Mouse (Mus musculus) neural tube, embryonic 14.5 days (tissue): ENCODE measurements around the gene Tanc1. TPM values are rescaled to one million over a fixed set of nuclear protein-coding genes. Genes with fewer than 3 reads are reported as not detected.
"Not testable (repeated sequence)": the region's sequence is repeated elsewhere in the genome, so short reads cannot be mapped to it uniquely, and the experiment has no call there.

Experiments used
- ATAC-seq: fragments of 200-750 bp; cut with Nextera tagmentation; 2 replicates; pipeline ENCODE4 v1.8.0; 2017; ENCODE audit warnings: low read depth, mild to moderate bottlenecking, moderate TSS enrichment, moderate library complexity
- H3K27ac ChIP-seq: fragments of 300-500 bp; sonication (generic); 2 replicates; pipeline ENCODE4 v1.5.1; 2014; ENCODE audit warnings: low read depth, mild to moderate bottlenecking, control low read depth, low read length, moderate library complexity, mixed read lengths
- H3K27me3 ChIP-seq: fragments of 300-500 bp; sonication (generic); 2 replicates; pipeline ENCODE4 v1.6.1; 2014; ENCODE audit warnings: low read length; ENCODE audit not compliant: control insufficient read depth, insufficient read depth
- H3K36me3 ChIP-seq: fragments of 300-500 bp; sonication (generic); 2 replicates; pipeline ENCODE4 v1.6.1; 2014; ENCODE audit warnings: low read length, mixed read lengths; ENCODE audit not compliant: control insufficient read depth, insufficient read depth
- H3K4me1 ChIP-seq: fragments of 300-500 bp; sonication (generic); 2 replicates; pipeline ENCODE4 v1.6.1; 2014; ENCODE audit warnings: low read length; ENCODE audit not compliant: control insufficient read depth, insufficient read depth
- H3K4me2 ChIP-seq: fragments of 300-500 bp; sonication (generic); 2 replicates; pipeline ENCODE4 v1.6.1; 2014; ENCODE audit warnings: mild to moderate bottlenecking, low read depth, low read length, control low read depth
- H3K4me3 ChIP-seq: fragments of 300-500 bp; sonication (generic); 2 replicates; pipeline ENCODE4 v1.5.1; 2014; ENCODE audit warnings: low read depth, low read length, control low read depth, mixed read lengths
- H3K9ac ChIP-seq: fragments of 300-500 bp; sonication (generic); replicated peaks from 2 replicates; pipeline ENCODE4 v1.6.1; 2014; ENCODE audit warnings: low read depth, mild to moderate bottlenecking, control low read depth, low read length, mixed read lengths
- H3K9me3 ChIP-seq: fragments of 300-500 bp; sonication (generic); 2 replicates; pipeline ENCODE4 v1.6.1; 2016; ENCODE audit warnings: low read length; ENCODE audit not compliant: control insufficient read depth
- WGBS: fragments of 180-500 bp; shearing (Covaris S2); extraction: QIAGEN DNeasy Blood & Tissue Kit; methylation state at CpG from one replicate; pipeline ENCODE4 v1.1.7; 2014; 5-methylcytosine and 5-hydroxymethylcytosine counted together
- polyA plus RNA-seq: library from polyadenylated mRNA; unstranded; fragments of >200 nt; fragmentation: Nextera tagmentation; extraction: Ambion mirVana; gene quantifications from 2 replicates; pipeline ENCODE4 v1.2.1, GENCODE M21; 2014

The Tanc1 gene
- polyA plus RNA-seq: 5.2 and 7.2 TPM in 2 replicates

GRCm38 (mm10) chr2:59611831-59612732 is at the start of gene Tanc1:
Gene Tanc1 (plus strand): TSS chr2:59612042.
- Histone ChIP-seq H3K4me1 (peaks cover 17% of the 10 kb centered on the region), H3K27me3 (no peaks in the 10 kb centered on the region; the same call in 1 of the 2 replicates), H3K9me3 (no peaks in the 10 kb centered on the region), H3K27ac (peak within 1 kb of the TSS; percentile 56; the same call in 1 of the 2 replicates), H3K4me3 (peak within 1 kb of the TSS; percentile 79), H3K9ac (peak within 1 kb of the TSS; percentile 73), H3K36me3 (no peaks in the 10 kb centered on the region), H3K4me2 (peak within 1 kb of the TSS; percentile 99)
- WGBS: under 1% methylated on average over 89 of the region's 99 CpGs
- ATAC-seq: peak; percentile 90

GRCm38 (mm10) chr2:59562215-59562614 is 49.6 kb upstream of the Tanc1 start:
- H3K27ac ChIP-seq: no peak overlapping the region
- H3K27me3 ChIP-seq: no peaks in the 10 kb centered on the region
- no peak overlapping the region for H3K4me3 ChIP-seq
- WGBS: 32% methylated on average over 4 of the region's 4 CpGs
- no peak overlapping the region for H3K9ac ChIP-seq
- ATAC-seq: 0 out of 2 replicates have a peak, but pooled peaks have one; percentile 31
- peaks cover 2% of the 10 kb centered on the region; the same call in 1 of the 2 replicates for H3K4me1 ChIP-seq
- no peak overlapping the region for H3K4me2 ChIP-seq
- no peaks in the 10 kb centered on the region for H3K36me3 ChIP-seq
- no peaks in the 10 kb centered on the region for H3K9me3 ChIP-seq

GRCm38 (mm10) chr2:59562696-59563095 is 49.1 kb upstream of the Tanc1 start:
- H3K4me2 ChIP-seq: no peak overlapping the region
- WGBS: 3% methylated on average over 5 of the region's 5 CpGs

GRCm38 (mm10) chr2:59564029-59564611 is 47.7 kb upstream of the Tanc1 start:
- H3K4me2 ChIP-seq, H3K4me1 ChIP-seq, H3K27ac ChIP-seq, H3K27me3 ChIP-seq, H3K36me3 ChIP-seq, H3K4me3 ChIP-seq, H3K9ac ChIP-seq, H3K9me3 ChIP-seq: not testable (repeated sequence)
- 92% methylated on average over 3 of the region's 10 CpGs for WGBS
- peak; percentile 45; the same call in 1 of the 2 replicates for ATAC-seq

More at GRCm38 (mm10) chr2:59562696-59563095, 49.1 kb upstream of the Tanc1 start:
- Histone ChIP-seq H3K36me3 (no peaks in the 10 kb centered on the region), H3K27ac (no peak overlapping the region), H3K9me3 (no peaks in the 10 kb centered on the region), H3K9ac (no peak overlapping the region), H3K4me1 (peaks cover 2% of the 10 kb centered on the region; the same call in 1 of the 2 replicates), H3K27me3 (no peaks in the 10 kb centered on the region), H3K4me3 (no peak overlapping the region)
- ATAC-seq: peak; percentile 92; the same call in 1 of the 2 replicates

GRCm38 (mm10) chr2:59564947-59565346 is 46.9 kb upstream of the Tanc1 start:
- peaks cover 2% of the 10 kb centered on the region; the same call in 1 of the 2 replicates for H3K4me1 ChIP-seq
- no peak overlapping the region for H3K4me2 ChIP-seq
- ATAC-seq: no peak
- no peak overlapping the region for H3K9ac ChIP-seq
- H3K4me3 ChIP-seq: no peak overlapping the region
- H3K36me3 ChIP-seq: no peaks in the 10 kb centered on the region
- no peaks in the 10 kb centered on the region for H3K27me3 ChIP-seq
- WGBS: 89% methylated on average over 4 of the region's 4 CpGs
- no peak overlapping the region for H3K27ac ChIP-seq
- no peaks in the 10 kb centered on the region; the same call in 1 of the 2 replicates for H3K9me3 ChIP-seq

- Histone ChIP-seq H3K9me3 (no peaks in the 10 kb centered on the region), H3K4me2 (no peak overlapping the region), H3K9ac (no peak overlapping the region), H3K27ac (no peak overlapping the region), H3K27me3 (no peaks in the 10 kb centered on the region), H3K4me3 (no peak overlapping the region), H3K36me3 (no peaks in the 10 kb centered on the region), H3K4me1 (no peaks in the 10 kb centered on the region)
- ATAC-seq: no peak
- 46% methylated on average over 7 of the region's 7 CpGs for WGBS
Observed at GRCm38 (mm10) chr2:59580939-59581338, 30.9 kb upstream of the Tanc1 start.

- H3K9me3 ChIP-seq: no peaks in the 10 kb centered on the region
- no peaks in the 10 kb centered on the region for H3K27me3 ChIP-seq
- H3K27ac ChIP-seq: no peak overlapping the region
- H3K4me2 ChIP-seq: no peak overlapping the region
- 94% methylated on average over 6 of the region's 6 CpGs for WGBS
- no peaks in the 10 kb centered on the region for H3K4me1 ChIP-seq
- no peak overlapping the region for H3K9ac ChIP-seq
- no peak overlapping the region for H3K4me3 ChIP-seq
- H3K36me3 ChIP-seq: no peaks in the 10 kb centered on the region
- ATAC-seq: no peak
Observed at GRCm38 (mm10) chr2:59583961-59584360, 27.9 kb upstream of the Tanc1 start.

- no peaks in the 10 kb centered on the region for H3K27me3 ChIP-seq
- no peak overlapping the region for H3K4me3 ChIP-seq
- H3K4me1 ChIP-seq: no peaks in the 10 kb centered on the region
- ATAC-seq: no peak
- no peaks in the 10 kb centered on the region for H3K9me3 ChIP-seq
- no peak overlapping the region for H3K27ac ChIP-seq
- no peak overlapping the region for H3K9ac ChIP-seq
- WGBS: 65% methylated on average over 10 of the region's 10 CpGs
- no peaks in the 10 kb centered on the region for H3K36me3 ChIP-seq
- H3K4me2 ChIP-seq: no peak overlapping the region
Observed at GRCm38 (mm10) chr2:59587387-59588095, 24.3 kb upstream of the Tanc1 start.
